Mouse (Mus musculus): ENCODE data around the gene Dmac2. TPM values are rescaled to one million over a fixed set of nuclear protein-coding genes. Genes with fewer than 3 reads are reported as not detected.

Dmac2 gene
- polyA plus RNA-seq, 1 experiment from 2014 or later = 38.8 TPM

GRCm38 (mm10) chr7:25644136-25644535 lies 24.9 kb downstream of the Dmac2 start:
- H3K36me3 ChIP-seq (ENCODE audit: control insufficient read depth, insufficient read depth) = peaks cover 3% of the 10 kb centered on the region; the same call in 1 of the 2 replicates
- no peak for ATAC-seq
- no peak overlapping the region for H3K4me2 ChIP-seq (ENCODE audit: low read length)
- H3K9ac ChIP-seq (replicated peaks; ENCODE audit: low read depth, low read length) = no peak overlapping the region
- no peak overlapping the region for H3K4me3 ChIP-seq (replicated peaks; ENCODE audit: low read length)
- 80% methylated on average over 10 of the region's 10 CpGs for WGBS
- no peak overlapping the region for H3K27ac ChIP-seq (ENCODE audit: low read length)
- H3K27me3 ChIP-seq (replicated peaks; ENCODE audit: control insufficient read depth, insufficient read depth, low read length) = no peaks in the 10 kb centered on the region
- H3K4me1 ChIP-seq (replicated peaks; ENCODE audit: control insufficient read depth, insufficient read depth, low read length) = peaks cover 4% of the 10 kb centered on the region
- H3K9me3 ChIP-seq (ENCODE audit: control insufficient read depth, low read length) = no peaks in the 10 kb centered on the region

- ATAC-seq = no peak
- H3K4me2 ChIP-seq (ENCODE audit: low read length) = no peak overlapping the region
- H3K27ac ChIP-seq (ENCODE audit: low read length) = no peak overlapping the region
- no peak overlapping the region for H3K9ac ChIP-seq (replicated peaks; ENCODE audit: low read depth, low read length)
- no peaks in the 10 kb centered on the region for H3K9me3 ChIP-seq (ENCODE audit: control insufficient read depth, low read length)
- no peaks in the 10 kb centered on the region for H3K27me3 ChIP-seq (replicated peaks; ENCODE audit: control insufficient read depth, insufficient read depth, low read length)
- WGBS = 72% methylated on average over 4 of the region's 4 CpGs
- peaks cover 3% of the 10 kb centered on the region for H3K4me1 ChIP-seq (replicated peaks; ENCODE audit: control insufficient read depth, insufficient read depth, low read length)
- H3K4me3 ChIP-seq (replicated peaks; ENCODE audit: low read length) = no peak overlapping the region
- peaks cover 3% of the 10 kb centered on the region; the same call in 1 of the 2 replicates for H3K36me3 ChIP-seq (ENCODE audit: control insufficient read depth, insufficient read depth)
Measured at GRCm38 (mm10) chr7:25644631-25645030, 25.4 kb downstream of the Dmac2 start.

GRCm38 (mm10) chr7:25645074-25645473 lies 25.9 kb downstream of the Dmac2 start:
- no peaks in the 10 kb centered on the region for H3K9me3 ChIP-seq (ENCODE audit: control insufficient read depth, low read length)
- H3K36me3 ChIP-seq (ENCODE audit: control insufficient read depth, insufficient read depth) = peaks cover 3% of the 10 kb centered on the region; the same call in 1 of the 2 replicates
- no peak overlapping the region for H3K4me3 ChIP-seq (replicated peaks; ENCODE audit: low read length)
- no peaks in the 10 kb centered on the region for H3K4me1 ChIP-seq (replicated peaks; ENCODE audit: control insufficient read depth, insufficient read depth, low read length)
- no peak overlapping the region for H3K4me2 ChIP-seq (ENCODE audit: low read length)
- no peak overlapping the region for H3K27ac ChIP-seq (ENCODE audit: low read length)
- ATAC-seq = no peak
- no peak overlapping the region for H3K9ac ChIP-seq (replicated peaks; ENCODE audit: low read depth, low read length)
- 31% methylated on average over 14 of the region's 14 CpGs for WGBS
- no peaks in the 10 kb centered on the region for H3K27me3 ChIP-seq (replicated peaks; ENCODE audit: control insufficient read depth, insufficient read depth, low read length)

- 62% methylated on average over 5 of the region's 5 CpGs for WGBS
- H3K9ac ChIP-seq (replicated peaks; ENCODE audit: low read depth, low read length) = no peak overlapping the region
- H3K9me3 ChIP-seq (ENCODE audit: control insufficient read depth, low read length) = no peaks in the 10 kb centered on the region
- no peak for ATAC-seq
- H3K27me3 ChIP-seq (replicated peaks; ENCODE audit: control insufficient read depth, insufficient read depth, low read length) = no peaks in the 10 kb centered on the region
- H3K4me1 ChIP-seq (replicated peaks; ENCODE audit: control insufficient read depth, insufficient read depth, low read length) = no peaks in the 10 kb centered on the region
- H3K36me3 ChIP-seq (ENCODE audit: control insufficient read depth, insufficient read depth) = peaks cover 3% of the 10 kb centered on the region; the same call in 1 of the 2 replicates
- no peak overlapping the region for H3K4me2 ChIP-seq (ENCODE audit: low read length)
- H3K4me3 ChIP-seq (replicated peaks; ENCODE audit: low read length) = no peak overlapping the region
- no peak overlapping the region for H3K27ac ChIP-seq (ENCODE audit: low read length)
Measured at GRCm38 (mm10) chr7:25647574-25648123, 28.4 kb downstream of the Dmac2 start.

DNA sequence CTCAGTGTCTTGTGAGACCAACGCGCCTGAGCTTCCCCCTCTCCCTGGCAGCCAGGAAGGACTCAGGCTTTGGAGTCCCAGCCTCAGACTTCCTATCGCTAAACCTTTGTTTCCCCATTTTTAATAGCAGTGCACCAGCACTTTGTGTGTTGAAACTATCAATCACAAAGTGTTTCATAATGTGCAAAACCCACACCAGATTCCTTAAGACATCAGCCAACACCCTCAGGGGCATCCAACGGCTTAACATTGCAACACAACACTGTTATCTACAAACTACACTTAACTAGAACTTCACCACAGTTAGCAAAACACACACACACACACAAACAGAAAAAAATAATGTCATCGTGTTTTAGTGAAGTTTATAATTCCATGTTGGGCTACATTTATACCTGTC lies 30.6 kb downstream of the Dmac2 start:
- no peak for ATAC-seq
- Histone ChIP-seq H3K9me3 (ENCODE audit: control insufficient read depth, low read length) (no peaks in the 10 kb centered on the region), H3K4me2 (ENCODE audit: low read length) (no peak overlapping the region), H3K27me3 (replicated peaks; ENCODE audit: control insufficient read depth, insufficient read depth, low read length) (no peaks in the 10 kb centered on the region), H3K36me3 (ENCODE audit: control insufficient read depth, insufficient read depth) (peaks cover 3% of the 10 kb centered on the region; the same call in 1 of the 2 replicates), H3K4me3 (replicated peaks; ENCODE audit: low read length) (no peak overlapping the region), H3K27ac (ENCODE audit: low read length) (no peak overlapping the region), H3K4me1 (replicated peaks; ENCODE audit: control insufficient read depth, insufficient read depth, low read length) (no peaks in the 10 kb centered on the region), H3K9ac (replicated peaks; ENCODE audit: low read depth, low read length) (no peak overlapping the region)
- 85% methylated on average over 5 of the region's 5 CpGs for WGBS

DNA sequence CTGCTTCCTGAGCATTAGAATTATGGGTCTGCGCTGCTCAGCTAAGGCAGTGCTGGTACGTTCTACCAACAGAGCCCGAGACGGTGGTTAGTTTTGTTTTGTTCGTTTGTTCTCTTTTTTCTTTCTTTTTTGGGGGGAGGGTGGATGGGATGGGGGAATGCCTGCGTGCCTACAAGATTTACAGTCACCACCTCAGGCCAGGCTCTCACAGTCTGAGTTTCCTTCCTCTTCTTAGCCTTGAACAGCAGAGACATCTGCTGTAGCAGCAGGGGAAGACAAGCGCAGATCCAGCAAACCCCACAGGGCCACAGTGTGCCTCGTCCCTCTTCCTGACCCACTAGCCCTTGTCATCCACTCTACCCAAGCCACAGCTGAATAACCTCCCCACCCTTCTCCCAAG lies 32.1 kb downstream of the Dmac2 start:
- Histone ChIP-seq H3K9me3 (ENCODE audit: control insufficient read depth, low read length) (no peaks in the 10 kb centered on the region), H3K4me1 (replicated peaks; ENCODE audit: control insufficient read depth, insufficient read depth, low read length) (0 out of 2 replicates have a peak, but pooled peaks cover under 1% of the 10 kb centered on the region), H3K36me3 (ENCODE audit: control insufficient read depth, insufficient read depth) (no peaks in the 10 kb centered on the region), H3K9ac (replicated peaks; ENCODE audit: low read depth, low read length) (no peak overlapping the region), H3K4me3 (replicated peaks; ENCODE audit: low read length) (no peak overlapping the region), H3K4me2 (ENCODE audit: low read length) (no peak overlapping the region), H3K27ac (ENCODE audit: low read length) (no peak overlapping the region), H3K27me3 (replicated peaks; ENCODE audit: control insufficient read depth, insufficient read depth, low read length) (no peaks in the 10 kb centered on the region)
- WGBS = 91% methylated on average over 8 of the region's 8 CpGs
- no peak for ATAC-seq

DNA sequence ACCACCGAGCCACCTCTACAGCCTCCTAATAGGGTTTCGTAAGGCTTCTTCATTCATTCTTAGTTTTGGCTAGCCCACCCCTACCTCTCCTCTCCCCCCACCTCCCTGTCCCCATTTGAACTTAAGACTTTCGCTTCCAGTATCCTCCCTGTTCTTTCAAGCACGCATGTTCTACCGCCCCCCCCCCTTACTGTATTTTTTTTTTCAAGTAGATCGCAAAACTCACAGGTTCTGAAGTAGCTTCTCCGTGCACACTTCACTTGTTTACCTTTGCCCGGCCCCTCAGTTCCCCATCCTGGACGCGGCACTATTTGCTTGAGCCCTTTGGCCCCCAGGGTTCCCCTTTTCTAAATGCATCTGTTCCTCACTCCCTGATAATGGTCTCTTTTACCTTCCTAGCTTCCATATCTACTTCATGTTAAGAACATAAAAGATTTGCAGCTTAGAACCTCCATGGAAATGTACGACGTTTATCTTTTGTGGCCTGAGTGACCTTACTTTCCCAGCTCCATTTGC lies 33.1 kb downstream of the Dmac2 start:
- no peaks in the 10 kb centered on the region for H3K9me3 ChIP-seq (ENCODE audit: control insufficient read depth, low read length)
- H3K27ac ChIP-seq (ENCODE audit: low read length) = no peak overlapping the region
- no peaks in the 10 kb centered on the region for H3K27me3 ChIP-seq (replicated peaks; ENCODE audit: control insufficient read depth, insufficient read depth, low read length)
- H3K36me3 ChIP-seq (ENCODE audit: control insufficient read depth, insufficient read depth) = no peaks in the 10 kb centered on the region
- H3K4me2 ChIP-seq (ENCODE audit: low read length) = no peak overlapping the region
- no peak overlapping the region for H3K4me3 ChIP-seq (replicated peaks; ENCODE audit: low read length)
- 92% methylated on average over 12 of the region's 12 CpGs for WGBS
- ATAC-seq = no peak
- H3K4me1 ChIP-seq (replicated peaks; ENCODE audit: control insufficient read depth, insufficient read depth, low read length) = peaks cover 8% of the 10 kb centered on the region
- H3K9ac ChIP-seq (replicated peaks; ENCODE audit: low read depth, low read length) = no peak overlapping the region

DNA sequence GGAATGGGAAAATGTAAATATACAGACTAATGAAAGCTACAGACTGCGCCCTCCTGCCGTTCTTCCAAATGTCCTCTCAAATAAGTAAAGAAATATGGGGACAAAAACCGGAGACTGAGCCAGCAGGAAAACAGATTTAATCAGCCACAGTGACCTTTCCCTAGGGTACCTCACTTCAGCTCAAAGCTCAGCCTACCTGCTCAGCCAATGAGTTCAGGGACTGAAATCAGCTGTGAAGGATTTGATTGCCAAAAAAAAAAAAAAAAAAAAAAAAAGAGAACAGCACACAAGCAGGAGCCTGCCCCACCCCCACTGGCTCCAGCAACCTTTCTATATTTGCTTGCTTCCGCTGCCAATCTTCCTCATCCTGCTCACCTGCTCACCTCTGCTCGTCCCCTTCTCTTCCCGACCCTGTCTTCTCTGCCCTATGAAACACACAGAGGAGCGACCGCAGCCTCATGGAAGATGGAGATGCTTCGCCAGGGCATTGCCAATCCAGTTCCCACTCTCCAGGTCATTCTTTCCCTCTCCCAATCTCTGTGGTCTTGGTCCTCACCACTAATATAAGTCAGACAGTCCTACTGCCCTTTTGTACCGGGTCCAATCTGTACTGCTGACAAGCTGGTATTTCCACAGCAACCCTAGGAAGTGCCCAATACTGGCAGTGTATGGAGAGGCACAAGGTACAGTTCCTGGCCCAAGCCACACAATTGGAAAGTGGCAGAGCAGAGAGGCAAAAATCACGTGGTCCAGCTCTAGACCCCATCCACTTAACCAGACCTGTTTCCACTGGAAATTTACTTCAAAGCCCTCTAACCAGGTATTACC lies 36.6 kb downstream of the Dmac2 start:
- Histone ChIP-seq H3K4me1 (replicated peaks; ENCODE audit: control insufficient read depth, insufficient read depth, low read length) (peaks cover 24% of the 10 kb centered on the region), H3K9ac (replicated peaks; ENCODE audit: low read depth, low read length) (no peak overlapping the region), H3K4me2 (ENCODE audit: low read length) (no peak overlapping the region), H3K9me3 (ENCODE audit: control insufficient read depth, low read length) (no peaks in the 10 kb centered on the region), H3K4me3 (replicated peaks; ENCODE audit: low read length) (no peak overlapping the region), H3K27ac (ENCODE audit: low read length) (no peak overlapping the region), H3K36me3 (ENCODE audit: control insufficient read depth, insufficient read depth) (no peaks in the 10 kb centered on the region), H3K27me3 (replicated peaks; ENCODE audit: control insufficient read depth, insufficient read depth, low read length) (no peaks in the 10 kb centered on the region)
- no peak for ATAC-seq
- WGBS = 82% methylated on average over 11 of the region's 11 CpGs

GRCm38 (mm10) chr7:25657785-25658184 lies 38.6 kb downstream of the Dmac2 start:
- Histone ChIP-seq H3K27me3 (replicated peaks; ENCODE audit: control insufficient read depth, insufficient read depth, low read length) (no peaks in the 10 kb centered on the region), H3K4me1 (replicated peaks; ENCODE audit: control insufficient read depth, insufficient read depth, low read length) (peaks cover 24% of the 10 kb centered on the region), H3K36me3 (ENCODE audit: control insufficient read depth, insufficient read depth) (no peaks in the 10 kb centered on the region), H3K9ac (replicated peaks; ENCODE audit: low read depth, low read length) (peak overlapping the region; percentile 60), H3K4me2 (ENCODE audit: low read length) (peak overlapping the region; percentile 96), H3K9me3 (ENCODE audit: control insufficient read depth, low read length) (no peaks in the 10 kb centered on the region), H3K4me3 (replicated peaks; ENCODE audit: low read length) (peak overlapping the region; percentile 68), H3K27ac (ENCODE audit: low read length) (no peak overlapping the region)
- 36% methylated on average over 10 of the region's 10 CpGs for WGBS
- ATAC-seq = no peak
